Mouse (Mus musculus) neural tube, embryonic 12.5 days (tissue): Measurements from ENCODE around the gene Rusc2. TPM values are rescaled to one million over a fixed set of nuclear protein-coding genes. Genes with fewer than 3 reads are reported as not detected.
A peak's percentile ranks its signal among the peaks of the same experiment; 100 is the strongest.

ENCODE experiments used
- ATAC-seq: fragments of 200-750 bp; cut with Nextera tagmentation; 2 replicates; pipeline ENCODE4 v1.8.0; 2017; ENCODE audit warnings: low read depth, mild to moderate bottlenecking, moderate TSS enrichment, moderate library complexity; ENCODE audit not compliant: low FRiP score
- H3K27ac ChIP-seq: fragments of 300-500 bp; sonication (generic); 2 replicates; pipeline ENCODE4 v1.5.1; 2016
- H3K27me3 ChIP-seq: fragments of 300-500 bp; sonication (generic); replicated peaks from 2 replicates; pipeline ENCODE4 v1.6.1; 2016; ENCODE audit warnings: mild to moderate bottlenecking
- H3K36me3 ChIP-seq: fragments of 300-500 bp; sonication (generic); 2 replicates; pipeline ENCODE4 v1.6.1; 2016; ENCODE audit warnings: mild to moderate bottlenecking
- H3K4me1 ChIP-seq: fragments of 300-500 bp; sonication (generic); 2 replicates; pipeline ENCODE4 v1.6.1; 2016
- H3K4me2 ChIP-seq: fragments of 300-500 bp; sonication (generic); replicated peaks from 2 replicates; pipeline ENCODE4 v1.6.1; 2016; ENCODE audit warnings: mild to moderate bottlenecking
- H3K4me3 ChIP-seq: fragments of 300-500 bp; sonication (generic); 2 replicates; pipeline ENCODE4 v1.5.1; 2016
- H3K9ac ChIP-seq: fragments of 300-500 bp; sonication (generic); 2 replicates; pipeline ENCODE4 v1.6.1; 2016; ENCODE audit warnings: mild to moderate bottlenecking
- H3K9me3 ChIP-seq: fragments of 300-500 bp; sonication (generic); 2 replicates; pipeline ENCODE4 v1.6.1; 2016; ENCODE audit warnings: mild to moderate bottlenecking
- WGBS: fragments of 180-500 bp; shearing (Covaris S2); methylation state at CpG from one replicate; pipeline ENCODE4 v1.1.7; 2016; 5-methylcytosine and 5-hydroxymethylcytosine counted together
- polyA plus RNA-seq: library from polyadenylated mRNA; unstranded; fragments of >200 nt; fragmentation: Nextera tagmentation; extraction: Ambion mirVana; gene quantifications from 2 replicates; pipeline ENCODE4 v1.2.1, GENCODE M21; 2016

The Rusc2 gene
- polyA plus RNA-seq, 1 experiment from 2014 or later: 53.3 TPM

- no peak overlapping the region for H3K4me2 ChIP-seq
- no peaks in the 10 kb centered on the region for H3K9me3 ChIP-seq
- no peak overlapping the region for H3K27ac ChIP-seq
- no peaks in the 10 kb centered on the region for H3K27me3 ChIP-seq
- no peak overlapping the region for H3K4me3 ChIP-seq
- H3K9ac ChIP-seq: no peak overlapping the region
- 85% methylated on average over 2 of the region's 2 CpGs for WGBS
- no peaks in the 10 kb centered on the region; the same call in 1 of the 2 replicates for H3K4me1 ChIP-seq
- ATAC-seq: no peak
- H3K36me3 ChIP-seq: no peaks in the 10 kb centered on the region
These were observed 7.6 kb downstream of the Rusc2 start for GRCm38 (mm10) chr4:43389390-43389789.

DNA sequence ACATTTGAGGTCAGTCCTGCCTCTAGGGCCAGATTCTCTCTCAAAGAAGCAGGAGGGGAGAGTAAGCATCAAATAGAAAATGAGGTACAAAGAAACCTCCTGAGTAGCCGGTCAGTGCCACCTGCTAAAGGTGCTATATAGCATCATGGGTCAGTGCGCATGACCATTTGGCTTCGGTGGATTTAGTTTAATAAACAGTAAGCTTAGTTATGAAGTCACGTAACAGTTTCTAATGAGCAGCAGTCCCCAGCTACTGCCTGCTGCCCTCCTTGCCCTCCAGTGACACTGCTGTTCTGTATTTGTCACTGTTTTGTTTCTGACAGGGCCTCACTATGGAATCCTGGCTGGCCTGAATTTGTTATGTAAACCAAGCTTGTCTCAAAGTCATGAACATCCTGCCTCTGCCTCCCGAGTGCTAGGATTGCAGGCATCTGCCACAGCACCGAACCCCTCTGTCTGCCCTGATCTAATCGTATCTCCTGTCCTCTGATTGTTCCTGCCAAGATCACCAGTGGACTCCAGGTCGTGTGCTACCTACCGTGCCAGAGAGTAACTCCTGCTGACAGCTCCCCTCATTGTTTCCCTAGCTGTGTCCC lies 8.2 kb downstream of the Rusc2 start:
- Histone ChIP-seq H3K27ac (no peak overlapping the region), H3K4me3 (no peak overlapping the region), H3K9me3 (no peaks in the 10 kb centered on the region), H3K36me3 (no peaks in the 10 kb centered on the region), H3K4me1 (no peaks in the 10 kb centered on the region; the same call in 1 of the 2 replicates), H3K4me2 (no peak overlapping the region), H3K27me3 (no peaks in the 10 kb centered on the region), H3K9ac (no peak overlapping the region)
- ATAC-seq: no peak
- 67% methylated on average over 9 of the region's 9 CpGs for WGBS

- H3K4me3 ChIP-seq: no peak overlapping the region
- H3K4me1 ChIP-seq: no peaks in the 10 kb centered on the region; the same call in 1 of the 2 replicates
- no peaks in the 10 kb centered on the region for H3K36me3 ChIP-seq
- H3K27me3 ChIP-seq: no peaks in the 10 kb centered on the region
- H3K27ac ChIP-seq: no peak overlapping the region
- ATAC-seq: no peak
- 78% methylated on average over 3 of the region's 3 CpGs for WGBS
- no peak overlapping the region for H3K9ac ChIP-seq
- H3K4me2 ChIP-seq: no peak overlapping the region
- no peaks in the 10 kb centered on the region for H3K9me3 ChIP-seq
These were observed 9.8 kb downstream of the Rusc2 start for GRCm38 (mm10) chr4:43391521-43392050.

DNA sequence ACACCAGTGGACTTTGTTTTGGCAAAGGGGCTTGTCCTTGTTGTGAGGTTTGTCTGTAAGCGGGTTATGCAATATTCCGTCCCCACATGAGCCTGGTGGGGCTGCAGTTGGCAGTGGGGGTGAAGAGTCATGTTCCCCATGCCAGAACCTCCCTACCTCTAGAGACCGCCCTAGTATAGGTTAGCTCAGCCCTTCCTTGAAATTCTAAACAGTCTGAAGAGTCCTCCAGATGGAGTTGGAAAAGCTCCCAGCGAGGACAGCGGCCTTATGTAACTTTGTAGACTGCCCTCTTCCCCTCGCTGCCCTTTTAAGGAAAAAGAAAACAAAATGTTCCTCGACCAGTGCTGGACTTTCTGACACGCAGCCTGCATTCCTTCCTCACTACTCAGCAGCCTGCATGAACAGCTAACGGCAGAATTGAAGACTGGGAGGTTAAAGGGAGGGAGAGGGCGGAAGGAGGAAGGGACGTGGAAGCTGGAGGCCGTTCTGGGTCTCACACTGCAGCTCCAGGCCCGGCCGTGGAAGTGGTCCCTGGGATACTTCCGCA lies 12.6 kb downstream of the Rusc2 start:
- no peak overlapping the region for H3K27ac ChIP-seq
- no peaks in the 10 kb centered on the region for H3K27me3 ChIP-seq
- peaks cover 15% of the 10 kb centered on the region for H3K4me1 ChIP-seq
- no peak overlapping the region for H3K4me3 ChIP-seq
- H3K9me3 ChIP-seq: no peaks in the 10 kb centered on the region
- no peaks in the 10 kb centered on the region for H3K36me3 ChIP-seq
- no peak overlapping the region for H3K4me2 ChIP-seq
- ATAC-seq: no peak
- WGBS: 68% methylated on average over 15 of the region's 15 CpGs
- no peak overlapping the region for H3K9ac ChIP-seq

GRCm38 (mm10) chr4:43395147-43395546 lies 13.4 kb downstream of the Rusc2 start:
- Histone ChIP-seq H3K4me1 (peaks cover 16% of the 10 kb centered on the region), H3K9ac (no peak overlapping the region), H3K4me2 (no peak overlapping the region), H3K36me3 (no peaks in the 10 kb centered on the region), H3K9me3 (no peaks in the 10 kb centered on the region), H3K27me3 (no peaks in the 10 kb centered on the region), H3K4me3 (no peak overlapping the region), H3K27ac (no peak overlapping the region)
- ATAC-seq: no peak
- 90% methylated on average over 5 of the region's 5 CpGs for WGBS

- no peak for ATAC-seq
- no peak overlapping the region for H3K4me3 ChIP-seq
- H3K27me3 ChIP-seq: no peaks in the 10 kb centered on the region
- no peak overlapping the region for H3K9ac ChIP-seq
- H3K4me1 ChIP-seq: peaks cover 18% of the 10 kb centered on the region
- H3K36me3 ChIP-seq: no peaks in the 10 kb centered on the region
- no peak overlapping the region for H3K27ac ChIP-seq
- no peaks in the 10 kb centered on the region for H3K9me3 ChIP-seq
- 68% methylated on average over 9 of the region's 9 CpGs for WGBS
- H3K4me2 ChIP-seq: no peak overlapping the region
These were observed 14.1 kb downstream of the Rusc2 start for GRCm38 (mm10) chr4:43395836-43396235.

DNA sequence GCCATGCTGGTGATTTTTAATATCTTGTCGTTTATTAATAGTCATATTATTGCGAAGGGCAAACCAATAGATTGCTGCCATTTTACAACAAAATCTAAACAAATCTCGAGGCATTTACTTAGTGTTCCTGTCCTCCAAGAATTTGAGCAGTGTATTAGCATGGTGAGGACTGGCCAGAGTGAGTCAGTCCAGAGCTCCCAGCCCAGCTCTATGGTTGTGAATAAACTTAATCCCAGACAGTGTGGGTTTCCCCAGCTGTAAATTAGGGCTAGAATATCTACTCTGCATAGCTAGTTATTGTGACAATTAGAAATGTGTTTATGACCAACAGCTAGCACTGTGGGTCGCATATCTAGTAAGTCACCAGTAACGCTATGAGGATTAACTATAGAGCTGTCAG lies 14.6 kb downstream of the Rusc2 start:
- ATAC-seq: no peak
- no peak overlapping the region for H3K4me3 ChIP-seq
- H3K27me3 ChIP-seq: no peaks in the 10 kb centered on the region
- WGBS: 88% methylated on average over 5 of the region's 5 CpGs
- no peak overlapping the region for H3K4me2 ChIP-seq
- H3K9me3 ChIP-seq: no peaks in the 10 kb centered on the region
- H3K27ac ChIP-seq: no peak overlapping the region
- no peak overlapping the region for H3K9ac ChIP-seq
- no peaks in the 10 kb centered on the region for H3K36me3 ChIP-seq
- peaks cover 24% of the 10 kb centered on the region for H3K4me1 ChIP-seq

- 58% methylated on average over 4 of the region's 4 CpGs for WGBS
- Histone ChIP-seq H3K4me1 (peaks cover 25% of the 10 kb centered on the region), H3K36me3 (no peaks in the 10 kb centered on the region), H3K27ac (no peak overlapping the region), H3K9me3 (no peaks in the 10 kb centered on the region), H3K4me2 (no peak overlapping the region), H3K27me3 (no peaks in the 10 kb centered on the region), H3K4me3 (no peak overlapping the region), H3K9ac (no peak overlapping the region)
- no peak for ATAC-seq
These were observed 16.2 kb downstream of the Rusc2 start for GRCm38 (mm10) chr4:43398014-43398413.

GRCm38 (mm10) chr4:43398829-43399331 lies 17.1 kb downstream of the Rusc2 start:
- WGBS: 74% methylated on average over 17 of the region's 17 CpGs
- Histone ChIP-seq H3K4me2 (no peak overlapping the region), H3K9ac (no peak overlapping the region), H3K4me3 (no peak overlapping the region), H3K27me3 (no peaks in the 10 kb centered on the region), H3K27ac (no peak overlapping the region), H3K9me3 (no peaks in the 10 kb centered on the region), H3K4me1 (peaks cover 25% of the 10 kb centered on the region), H3K36me3 (no peaks in the 10 kb centered on the region)
- no peak for ATAC-seq

GRCm38 (mm10) chr4:43399391-43400131 lies 17.8 kb downstream of the Rusc2 start:
- Histone ChIP-seq H3K9me3 (no peaks in the 10 kb centered on the region), H3K27me3 (no peaks in the 10 kb centered on the region), H3K4me1 (peaks cover 25% of the 10 kb centered on the region), H3K4me3 (no peak overlapping the region), H3K27ac (no peak overlapping the region), H3K9ac (no peak overlapping the region), H3K4me2 (no peak overlapping the region), H3K36me3 (no peaks in the 10 kb centered on the region)
- ATAC-seq: no peak
- 86% methylated on average over 31 of the region's 31 CpGs for WGBS

DNA sequence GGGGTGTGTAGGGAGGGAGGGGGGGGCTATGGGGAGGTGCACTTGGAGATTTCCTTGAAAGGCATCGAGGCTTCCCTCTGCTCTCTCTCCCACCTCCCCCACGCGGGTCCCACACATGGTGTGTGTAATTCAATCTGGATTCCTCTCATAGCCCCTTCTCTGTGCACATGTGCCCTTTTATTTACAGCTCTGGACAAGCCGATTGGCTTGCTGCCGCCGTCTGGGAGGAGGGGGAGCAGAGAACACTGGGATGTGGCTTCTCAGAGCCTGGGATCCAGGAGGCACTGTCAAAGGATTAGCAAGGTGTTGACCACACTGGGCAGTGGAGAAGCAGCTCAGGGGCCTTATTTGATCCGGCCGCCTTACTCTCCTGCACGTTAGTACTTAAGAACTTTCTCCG lies 19.2 kb downstream of the Rusc2 start:
- no peak overlapping the region for H3K27ac ChIP-seq
- ATAC-seq: 0 out of 2 replicates have a peak, but pooled peaks have one; percentile 35
- 31% methylated on average over 10 of the region's 10 CpGs for WGBS
- no peaks in the 10 kb centered on the region for H3K27me3 ChIP-seq
- peaks cover 32% of the 10 kb centered on the region for H3K4me1 ChIP-seq
- no peaks in the 10 kb centered on the region for H3K9me3 ChIP-seq
- no peaks in the 10 kb centered on the region for H3K36me3 ChIP-seq
- H3K9ac ChIP-seq: no peak overlapping the region
- H3K4me2 ChIP-seq: 0 out of 2 replicates have a peak overlapping the region, but pooled peaks have one; percentile 12
- no peak overlapping the region for H3K4me3 ChIP-seq

DNA sequence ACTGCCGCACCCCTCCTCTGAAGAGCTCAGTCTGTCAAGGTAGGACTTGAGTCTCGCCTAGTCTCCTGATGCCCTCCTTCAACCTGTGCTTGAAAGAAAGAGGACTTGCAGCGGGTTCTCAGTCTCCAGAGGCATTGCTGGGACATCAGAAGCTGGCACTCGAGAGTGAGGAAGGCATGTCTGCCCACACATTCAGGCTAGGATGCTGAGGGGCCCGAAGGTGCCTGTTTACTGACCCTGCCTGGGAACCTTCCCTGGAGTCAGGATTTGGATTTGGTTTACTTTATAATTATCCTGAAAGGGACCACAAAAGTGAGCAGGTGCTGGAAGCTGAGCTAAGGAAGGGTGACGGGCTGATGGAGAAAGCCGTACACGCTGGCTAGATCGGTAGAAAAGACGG lies 19.7 kb downstream of the Rusc2 start:
- Histone ChIP-seq H3K27me3 (no peaks in the 10 kb centered on the region), H3K9ac (no peak overlapping the region), H3K4me3 (no peak overlapping the region), H3K36me3 (no peaks in the 10 kb centered on the region), H3K27ac (no peak overlapping the region), H3K9me3 (no peaks in the 10 kb centered on the region), H3K4me1 (peaks cover 33% of the 10 kb centered on the region), H3K4me2 (no peak overlapping the region)
- 91% methylated on average over 10 of the region's 10 CpGs for WGBS
- no peak for ATAC-seq
